Mouse (Mus musculus): Measurements from ENCODE around the gene Ccdc152. TPM values are rescaled to one million over a fixed set of nuclear protein-coding genes. Genes with fewer than 3 reads are reported as not detected.

The Ccdc152 gene
- polyA plus RNA-seq, 1 experiment from 2014 or later, result 0.27 TPM

DNA sequence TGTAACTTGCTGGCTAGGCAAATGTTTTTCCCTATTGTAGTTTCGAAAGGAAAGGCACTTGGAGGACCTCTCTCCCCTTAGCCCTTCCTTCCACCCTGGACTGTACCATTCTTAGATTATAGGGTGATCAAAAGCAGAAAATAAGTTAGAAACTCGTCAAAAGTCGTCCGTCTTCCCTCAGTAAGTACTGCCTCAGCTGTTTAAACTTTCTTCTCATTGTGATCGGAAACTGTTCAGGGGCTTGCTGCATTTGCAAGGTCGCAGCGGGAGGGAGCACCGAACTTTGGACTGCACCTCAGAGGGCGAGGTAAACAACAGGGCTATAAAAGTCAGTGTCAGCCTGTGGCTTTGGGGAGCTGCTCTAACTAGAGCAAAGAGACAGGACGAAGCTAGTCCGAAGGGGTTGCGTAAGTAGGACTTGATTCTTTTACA is 32.7 kb downstream of the Ccdc152 start:
- no peaks in the 10 kb centered on the region for H3K27me3 ChIP-seq (ENCODE audit: control insufficient read depth, insufficient read depth, low read length)
- 0 out of 2 replicates have a peak, but pooled peaks have one; percentile 57 for ATAC-seq (replicated peaks; ENCODE audit: insufficient number of reproducible peaks, low FRiP score, low TSS enrichment)
- H3K4me3 ChIP-seq (ENCODE audit: low read depth, low read length), result peak overlapping the region; percentile 42
- no peaks in the 10 kb centered on the region for H3K9me3 ChIP-seq (replicated peaks; ENCODE audit: control insufficient read depth, low read length)
- H3K27ac ChIP-seq (ENCODE audit: low read depth, low read length), result peak overlapping the region; percentile 75
- peak overlapping the region; percentile 85 for H3K9ac ChIP-seq (ENCODE audit: low read depth, low read length)
- peak overlapping the region; percentile 60 for H3K4me2 ChIP-seq
- 4% methylated on average over 12 of the region's 12 CpGs for WGBS (ENCODE audit: insufficient replicate concordance)
- H3K4me1 ChIP-seq (ENCODE audit: control insufficient read depth, insufficient read depth, low read length), result peaks cover 2% of the 10 kb centered on the region; the same call in 1 of the 2 replicates
- H3K36me3 ChIP-seq (ENCODE audit: control insufficient read depth, insufficient read depth, low read length), result no peaks in the 10 kb centered on the region

DNA sequence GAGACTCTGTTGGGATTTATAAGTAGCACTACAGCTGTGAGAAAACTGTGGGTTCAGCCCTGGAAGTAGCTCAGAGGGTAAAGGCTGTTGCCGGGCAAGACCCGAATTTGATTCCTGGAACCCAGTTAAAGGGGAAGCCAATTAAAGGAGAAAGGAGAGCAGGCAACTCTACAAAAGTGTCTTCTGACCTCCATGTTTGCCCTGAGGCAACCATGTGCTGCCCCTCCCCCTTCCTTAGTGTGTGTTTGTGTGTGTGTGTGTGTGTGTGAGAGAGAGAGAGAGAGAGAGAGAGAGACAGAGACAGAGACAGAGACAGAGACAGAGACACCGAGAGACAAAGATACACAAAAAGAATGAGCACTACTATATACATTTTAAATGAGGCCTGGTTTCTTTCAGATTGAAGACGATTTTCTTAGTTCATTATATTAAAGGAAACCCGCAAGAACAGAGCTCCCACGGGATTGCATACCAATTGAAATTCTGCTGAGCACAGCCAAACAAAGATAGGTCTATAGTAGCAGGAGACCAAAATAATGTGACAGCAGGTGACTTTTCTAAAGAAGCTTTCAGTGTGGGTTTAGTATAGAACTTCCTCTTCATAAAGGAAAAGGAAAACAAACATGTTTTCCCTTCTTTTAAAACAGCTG is 33.2 kb downstream of the Ccdc152 start:
- peak overlapping the region; percentile 42 for H3K4me3 ChIP-seq (ENCODE audit: low read depth, low read length)
- H3K4me2 ChIP-seq, result peak overlapping the region; percentile 60
- H3K9ac ChIP-seq (ENCODE audit: low read depth, low read length), result peak overlapping the region; percentile 85
- no peaks in the 10 kb centered on the region for H3K36me3 ChIP-seq (ENCODE audit: control insufficient read depth, insufficient read depth, low read length)
- H3K27me3 ChIP-seq (ENCODE audit: control insufficient read depth, insufficient read depth, low read length), result no peaks in the 10 kb centered on the region
- no peak for ATAC-seq (replicated peaks; ENCODE audit: insufficient number of reproducible peaks, low FRiP score, low TSS enrichment)
- peaks cover 2% of the 10 kb centered on the region; the same call in 1 of the 2 replicates for H3K4me1 ChIP-seq (ENCODE audit: control insufficient read depth, insufficient read depth, low read length)
- H3K27ac ChIP-seq (ENCODE audit: low read depth, low read length), result peak overlapping the region; percentile 75; the same call in 1 of the 2 replicates
- H3K9me3 ChIP-seq (replicated peaks; ENCODE audit: control insufficient read depth, low read length), result no peaks in the 10 kb centered on the region
- 35% methylated on average over 6 of the region's 6 CpGs for WGBS (ENCODE audit: insufficient replicate concordance)

DNA sequence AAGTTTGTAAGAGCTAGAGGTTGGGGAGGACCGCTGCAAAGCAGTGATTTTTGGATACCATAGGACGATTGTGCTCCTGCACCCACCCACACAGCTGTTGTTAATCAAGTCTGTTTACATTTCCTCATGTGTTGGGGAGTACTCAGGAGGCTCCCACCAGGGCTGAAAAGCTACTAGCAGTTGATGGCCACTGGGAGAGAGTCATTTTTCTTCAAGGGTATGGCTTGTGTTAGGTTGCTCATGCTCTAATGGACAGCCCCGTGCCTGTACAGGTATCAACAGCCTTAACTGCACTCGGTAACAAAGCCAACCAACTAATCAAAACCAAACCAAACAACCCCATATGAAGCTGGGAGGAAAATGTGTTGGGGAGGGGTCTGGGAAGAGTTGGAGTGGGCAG is 33.8 kb downstream of the Ccdc152 start:
- no peak for ATAC-seq (replicated peaks; ENCODE audit: insufficient number of reproducible peaks, low FRiP score, low TSS enrichment)
- no peak overlapping the region for H3K4me3 ChIP-seq (ENCODE audit: low read depth, low read length)
- H3K27ac ChIP-seq (ENCODE audit: low read depth, low read length), result no peak overlapping the region
- peaks cover 2% of the 10 kb centered on the region; the same call in 1 of the 2 replicates for H3K4me1 ChIP-seq (ENCODE audit: control insufficient read depth, insufficient read depth, low read length)
- no peaks in the 10 kb centered on the region for H3K36me3 ChIP-seq (ENCODE audit: control insufficient read depth, insufficient read depth, low read length)
- H3K4me2 ChIP-seq, result no peak overlapping the region
- no peaks in the 10 kb centered on the region for H3K9me3 ChIP-seq (replicated peaks; ENCODE audit: control insufficient read depth, low read length)
- no peak overlapping the region for H3K9ac ChIP-seq (ENCODE audit: low read depth, low read length)
- no peaks in the 10 kb centered on the region for H3K27me3 ChIP-seq (ENCODE audit: control insufficient read depth, insufficient read depth, low read length)
- 68% methylated on average over 4 of the region's 4 CpGs for WGBS (ENCODE audit: insufficient replicate concordance)

DNA sequence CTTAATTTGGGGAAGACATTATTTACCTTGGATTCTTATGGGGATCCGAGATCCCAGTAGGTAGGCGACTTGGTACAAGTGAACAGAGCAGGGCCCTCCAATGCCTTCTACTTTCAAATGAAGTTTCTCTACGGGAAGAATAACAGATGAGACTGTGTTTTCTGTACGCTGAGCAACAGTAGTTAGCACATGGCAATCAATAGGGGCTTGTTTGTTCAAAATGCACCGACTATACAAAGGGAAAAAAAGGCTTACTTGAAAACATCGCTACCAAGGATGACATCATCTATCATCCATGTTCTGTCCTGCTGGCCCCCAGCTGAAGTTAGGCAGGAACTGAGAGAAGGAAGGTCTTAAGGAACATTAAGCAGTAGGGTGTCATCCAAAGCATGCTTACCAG is 35.1 kb downstream of the Ccdc152 start, which contains the start of gene Selenop:
Gene Selenop (plus strand): TSS at position 301 of the 400 bp plus-strand sequence.
- Histone ChIP-seq H3K9me3 (replicated peaks; ENCODE audit: control insufficient read depth, low read length) (no peaks in the 10 kb centered on the region), H3K4me1 (ENCODE audit: control insufficient read depth, insufficient read depth, low read length) (peaks cover 2% of the 10 kb centered on the region; the same call in 1 of the 2 replicates), H3K36me3 (ENCODE audit: control insufficient read depth, insufficient read depth, low read length) (no peaks in the 10 kb centered on the region), H3K4me3 (ENCODE audit: low read depth, low read length) (no peak within 1 kb of the TSS), H3K27me3 (ENCODE audit: control insufficient read depth, insufficient read depth, low read length) (no peaks in the 10 kb centered on the region), H3K27ac (ENCODE audit: low read depth, low read length) (no peak within 1 kb of the TSS), H3K4me2 (no peak within 1 kb of the TSS), H3K9ac (ENCODE audit: low read depth, low read length) (no peak within 1 kb of the TSS)
- ATAC-seq (replicated peaks; ENCODE audit: insufficient number of reproducible peaks, low FRiP score, low TSS enrichment), result no peak
- WGBS (ENCODE audit: insufficient replicate concordance), result 87% methylated on average over 6 of the region's 6 CpGs

DNA sequence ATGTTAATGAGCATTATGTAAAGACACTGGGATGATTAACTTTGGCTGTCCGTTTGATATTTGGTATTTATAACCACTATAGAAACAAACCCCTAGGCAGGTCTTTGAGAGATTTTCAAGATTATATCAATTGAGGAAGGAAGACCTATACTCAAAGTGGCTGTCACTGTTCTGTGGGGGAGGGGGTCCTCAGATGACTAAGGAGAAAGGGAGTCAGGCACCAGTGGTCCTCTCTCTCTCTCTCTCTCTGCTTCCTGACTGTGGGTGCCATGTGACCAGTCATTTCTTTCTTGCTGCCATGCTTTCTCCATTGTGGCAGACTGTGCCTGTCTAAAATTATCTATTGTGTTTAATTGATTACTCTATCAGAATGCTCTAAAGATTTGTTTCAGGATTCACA is 38.5 kb downstream of the Ccdc152 start:
- Histone ChIP-seq H3K4me1 (ENCODE audit: control insufficient read depth, insufficient read depth, low read length) (no peaks in the 10 kb centered on the region), H3K4me2 (no peak overlapping the region), H3K9me3 (replicated peaks; ENCODE audit: control insufficient read depth, low read length) (no peaks in the 10 kb centered on the region), H3K9ac (ENCODE audit: low read depth, low read length) (no peak overlapping the region), H3K36me3 (ENCODE audit: control insufficient read depth, insufficient read depth, low read length) (no peaks in the 10 kb centered on the region), H3K27me3 (ENCODE audit: control insufficient read depth, insufficient read depth, low read length) (no peaks in the 10 kb centered on the region), H3K4me3 (ENCODE audit: low read depth, low read length) (no peak overlapping the region), H3K27ac (ENCODE audit: low read depth, low read length) (no peak overlapping the region)
- WGBS (ENCODE audit: insufficient replicate concordance), result 79% methylated on average over 1 of the region's 1 CpGs
- ATAC-seq (replicated peaks; ENCODE audit: insufficient number of reproducible peaks, low FRiP score, low TSS enrichment), result no peak

DNA sequence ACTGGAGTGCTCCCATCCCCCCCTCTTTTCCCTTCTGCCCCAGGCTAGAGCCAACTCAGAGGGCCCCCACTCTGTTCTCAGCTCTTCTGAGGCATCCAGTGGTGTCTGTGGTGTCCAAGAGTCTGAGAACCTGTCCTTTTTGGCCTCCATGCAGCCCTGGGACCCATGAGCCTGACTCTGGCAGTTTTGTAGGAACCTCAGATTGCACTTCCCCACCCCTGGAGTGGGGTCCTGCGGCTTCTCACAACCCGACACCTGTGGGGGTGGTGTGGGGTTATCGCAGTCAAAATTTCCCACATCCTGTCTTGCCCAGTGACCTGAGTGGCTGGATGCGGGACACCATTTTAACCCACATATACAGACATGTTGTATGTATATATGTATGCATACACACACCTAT is 39.0 kb downstream of the Ccdc152 start:
- WGBS (ENCODE audit: insufficient replicate concordance), result 83% methylated on average over 4 of the region's 4 CpGs
- no peak overlapping the region for H3K4me2 ChIP-seq
- H3K27ac ChIP-seq (ENCODE audit: low read depth, low read length), result no peak overlapping the region
- H3K9ac ChIP-seq (ENCODE audit: low read depth, low read length), result no peak overlapping the region
- H3K9me3 ChIP-seq (replicated peaks; ENCODE audit: control insufficient read depth, low read length), result no peaks in the 10 kb centered on the region
- no peak overlapping the region for H3K4me3 ChIP-seq (ENCODE audit: low read depth, low read length)
- no peaks in the 10 kb centered on the region for H3K27me3 ChIP-seq (ENCODE audit: control insufficient read depth, insufficient read depth, low read length)
- H3K4me1 ChIP-seq (ENCODE audit: control insufficient read depth, insufficient read depth, low read length), result no peaks in the 10 kb centered on the region
- ATAC-seq (replicated peaks; ENCODE audit: insufficient number of reproducible peaks, low FRiP score, low TSS enrichment), result no peak
- H3K36me3 ChIP-seq (ENCODE audit: control insufficient read depth, insufficient read depth, low read length), result no peaks in the 10 kb centered on the region

DNA sequence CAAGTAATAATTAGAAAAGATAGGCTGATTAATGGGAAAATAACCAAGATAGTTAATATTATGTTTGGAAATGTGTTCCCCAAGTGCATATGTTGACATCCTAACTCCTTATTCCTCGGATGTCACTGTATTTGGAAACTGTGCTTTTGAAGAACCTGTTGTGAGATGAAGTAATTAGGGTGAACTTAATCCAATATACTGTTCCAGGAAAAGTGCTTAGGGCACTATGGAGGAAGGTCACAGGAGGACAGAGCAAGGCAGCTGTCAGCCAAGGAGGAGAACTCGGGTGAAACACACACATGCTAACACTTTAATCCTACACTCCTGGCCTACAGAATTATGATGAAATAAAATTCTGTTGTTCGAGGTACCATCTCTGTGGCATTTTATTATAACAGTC is 40.4 kb downstream of the Ccdc152 start:
- Histone ChIP-seq H3K4me3 (ENCODE audit: low read depth, low read length) (no peak overlapping the region), H3K27ac (ENCODE audit: low read depth, low read length) (no peak overlapping the region), H3K9me3 (replicated peaks; ENCODE audit: control insufficient read depth, low read length) (no peaks in the 10 kb centered on the region), H3K4me2 (no peak overlapping the region), H3K27me3 (ENCODE audit: control insufficient read depth, insufficient read depth, low read length) (no peaks in the 10 kb centered on the region), H3K4me1 (ENCODE audit: control insufficient read depth, insufficient read depth, low read length) (no peaks in the 10 kb centered on the region), H3K9ac (ENCODE audit: low read depth, low read length) (no peak overlapping the region), H3K36me3 (ENCODE audit: control insufficient read depth, insufficient read depth, low read length) (no peaks in the 10 kb centered on the region)
- 82% methylated on average over 3 of the region's 3 CpGs for WGBS (ENCODE audit: insufficient replicate concordance)
- ATAC-seq (replicated peaks; ENCODE audit: insufficient number of reproducible peaks, low FRiP score, low TSS enrichment), result no peak

DNA sequence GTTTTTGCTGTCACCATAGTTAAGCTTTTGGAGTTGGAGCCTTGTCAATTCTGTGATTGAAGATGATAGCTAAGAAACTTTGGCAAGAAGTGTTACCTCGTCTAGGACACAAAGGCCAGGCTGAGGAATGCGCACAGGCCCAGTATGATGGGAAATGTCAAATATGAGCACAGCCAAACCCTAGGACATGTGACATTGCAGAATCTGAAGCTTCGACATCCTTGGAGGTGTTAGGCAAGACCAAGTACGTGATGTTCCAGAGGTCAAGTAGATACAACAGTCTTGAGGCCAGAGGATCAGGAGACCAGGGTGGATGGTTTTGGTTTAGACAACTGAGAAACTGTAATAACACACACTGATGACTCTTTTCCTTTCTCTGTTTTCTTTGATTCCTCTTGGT is 43.0 kb downstream of the Ccdc152 start:
- no peaks in the 10 kb centered on the region for H3K4me1 ChIP-seq (ENCODE audit: control insufficient read depth, insufficient read depth, low read length)
- WGBS (ENCODE audit: insufficient replicate concordance), result 77% methylated on average over 4 of the region's 4 CpGs
- no peak overlapping the region for H3K4me2 ChIP-seq
- ATAC-seq (replicated peaks; ENCODE audit: insufficient number of reproducible peaks, low FRiP score, low TSS enrichment), result no peak
- no peak overlapping the region for H3K27ac ChIP-seq (ENCODE audit: low read depth, low read length)
- H3K9me3 ChIP-seq (replicated peaks; ENCODE audit: control insufficient read depth, low read length), result no peaks in the 10 kb centered on the region
- no peak overlapping the region for H3K9ac ChIP-seq (ENCODE audit: low read depth, low read length)
- H3K36me3 ChIP-seq (ENCODE audit: control insufficient read depth, insufficient read depth, low read length), result no peaks in the 10 kb centered on the region
- H3K4me3 ChIP-seq (ENCODE audit: low read depth, low read length), result no peak overlapping the region
- no peaks in the 10 kb centered on the region for H3K27me3 ChIP-seq (ENCODE audit: control insufficient read depth, insufficient read depth, low read length)

DNA sequence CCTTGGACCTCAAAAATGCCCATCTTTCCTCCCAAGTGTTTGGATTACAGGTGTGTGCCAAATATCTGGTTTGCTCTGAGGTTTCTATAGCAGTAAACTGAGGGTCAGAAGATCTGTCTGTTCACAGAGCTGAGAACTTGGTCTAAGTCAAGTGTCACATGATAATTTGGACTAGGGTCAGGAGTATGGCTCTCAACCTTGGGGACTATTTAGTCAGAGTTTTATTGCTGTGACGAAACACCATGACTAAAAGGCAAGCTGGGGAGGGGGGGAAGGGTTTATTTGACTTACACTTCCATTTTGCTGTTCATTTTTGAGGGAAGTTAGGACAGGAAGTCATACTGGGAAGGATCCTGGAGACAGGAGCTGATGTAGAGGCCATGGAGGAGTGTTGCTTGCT is 44.3 kb downstream of the Ccdc152 start:
- H3K27ac ChIP-seq (ENCODE audit: low read depth, low read length), result no peak overlapping the region
- H3K4me1 ChIP-seq (ENCODE audit: control insufficient read depth, insufficient read depth, low read length), result no peaks in the 10 kb centered on the region
- 75% methylated on average over 1 of the region's 1 CpGs for WGBS (ENCODE audit: insufficient replicate concordance)
- H3K27me3 ChIP-seq (ENCODE audit: control insufficient read depth, insufficient read depth, low read length), result no peaks in the 10 kb centered on the region
- H3K9ac ChIP-seq (ENCODE audit: low read depth, low read length), result no peak overlapping the region
- no peaks in the 10 kb centered on the region for H3K36me3 ChIP-seq (ENCODE audit: control insufficient read depth, insufficient read depth, low read length)
- H3K9me3 ChIP-seq (replicated peaks; ENCODE audit: control insufficient read depth, low read length), result no peaks in the 10 kb centered on the region
- no peak overlapping the region for H3K4me3 ChIP-seq (ENCODE audit: low read depth, low read length)
- ATAC-seq (replicated peaks; ENCODE audit: insufficient number of reproducible peaks, low FRiP score, low TSS enrichment), result no peak
- no peak overlapping the region for H3K4me2 ChIP-seq
